Mouse (Mus musculus): ENCODE measurements around the gene Raver2. TPM values are rescaled to one million over a fixed set of nuclear protein-coding genes. Genes with fewer than 3 reads are reported as not detected.

The Raver2 gene
- total RNA-seq, 2 experiments from 2014 or later: 3.6 to 4.6 TPM

DNA sequence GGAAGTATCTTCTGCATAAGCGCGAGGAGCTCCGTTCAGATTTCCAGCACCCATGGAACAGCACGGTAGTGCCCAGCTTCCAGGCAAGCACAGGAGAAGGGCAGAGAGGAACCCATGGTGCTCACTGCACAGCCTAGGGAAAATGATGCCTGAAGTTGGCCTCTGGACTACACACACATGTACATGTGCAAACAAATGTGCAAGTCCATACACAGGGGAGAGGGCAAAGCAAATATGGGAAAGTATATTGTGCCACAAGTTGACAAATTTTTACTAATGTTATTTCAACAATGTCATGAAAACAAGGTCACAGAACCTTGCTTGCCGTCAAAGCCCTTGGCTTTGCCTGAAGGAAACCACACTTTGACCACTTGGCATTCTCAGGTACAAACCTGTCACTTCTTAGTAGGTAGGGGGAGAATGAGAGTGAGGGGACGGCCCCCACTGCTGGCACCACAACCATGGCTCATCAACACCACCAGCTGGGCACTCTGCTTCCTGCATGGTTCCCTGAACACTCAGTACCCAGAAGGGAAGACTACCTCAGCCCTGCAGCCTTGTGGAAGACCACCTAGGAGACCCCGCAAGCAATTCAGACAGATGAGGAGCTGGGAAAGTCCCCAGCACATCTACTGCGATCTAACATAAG is 130.8 kb downstream of the Raver2 start:
- DNase-seq: no peak
- intact Hi-C loops (cut with DNase I; ENCODE audit: low total_unique reads): loop anchor here (5.0 kb wide), 1 partner anchor 118 kb away; no protein-coding TSS in a partner anchor

Other genes with a start within 250 kb of the Raver2 start
- not detected for gene Gm10577, start 48.3 kb upstream of the Raver2 start, total RNA-seq (2021)
- 100 to 1,000 TPM in 1 of 2 experiments, 10 to 100 TPM in 1; 96.6 to 108 TPM for gene Jak1, start 196.3 kb downstream of the Raver2 start, total RNA-seq (2021)

Measured in gastrocnemius, postnatal 14 days (tissue).